Comparison of ENCODE assay signal across 28 mouse cellular contexts in genomic region chr7:120893123-120893522, GRCm38 (mm10). TPM values are rescaled to one million over a fixed set of nuclear protein-coding genes. Genes with fewer than 3 reads are reported as not detected.
DNase-seq lines count a peak whose midpoint lies in the region; ATAC-seq and TF ChIP-seq lines count a peak whose summit lies in the region.
"Had no signal": no experiment of that assay in that cellular context is flagged by ENCODE, and none has a peak within 500 bp of the region (broad histone marks: within the 10 kb centered on the region; RNA-seq: fewer than 3 reads in every experiment).

No protein-coding gene starts in this region.

- H3K27ac ChIP-seq in intestine, embryonic 15.5 days, result no peak overlapping the region
- no peak overlapping the region for H3K27ac ChIP-seq in intestine, postnatal 0 days (ENCODE audit: low read depth, low read length)
- H3K27ac ChIP-seq in liver, embryonic 14.5 days, result no peak overlapping the region
- H3K27ac ChIP-seq: forebrain, embryonic 10.5 days; heart, embryonic 10.5 days; hindbrain, embryonic 13.5 days; limb, embryonic 13.5 days; macrophage; neural tube, embryonic 13.5 days had no signal

- TF ChIP-seq EP300 in liver, embryonic 14.5 days (IDR thresholded peaks at IDR 0.05; ENCODE audit: low read depth), result 0 out of 2 replicates have a peak, but pooled peaks have one; percentile 21

- no peak overlapping the region for H3K9ac ChIP-seq in intestine, embryonic 15.5 days
- H3K9ac ChIP-seq in intestine, postnatal 0 days (ENCODE audit: low read depth, low read length), result no peak overlapping the region
- H3K9ac ChIP-seq in liver, embryonic 14.5 days (replicated peaks), result no peak overlapping the region
- H3K9ac ChIP-seq: forebrain, postnatal 0 days; hindbrain, embryonic 13.5 days; limb, embryonic 13.5 days; neural tube, embryonic 13.5 days had no signal

- H3K36me3 ChIP-seq in intestine, embryonic 15.5 days, result peaks cover 24% of the 10 kb centered on the region
- H3K36me3 ChIP-seq in intestine, postnatal 0 days (ENCODE audit: control insufficient read depth, insufficient read depth), result peaks cover 84% of the 10 kb centered on the region
- H3K36me3 ChIP-seq in liver, embryonic 14.5 days (replicated peaks; ENCODE audit: control insufficient read depth, insufficient read depth, low read depth), result peaks cover 70% of the 10 kb centered on the region

- no peak overlapping the region for H3K4me2 ChIP-seq in intestine, embryonic 15.5 days (replicated peaks)
- H3K4me2 ChIP-seq in intestine, postnatal 0 days (replicated peaks; ENCODE audit: low read depth), result no peak overlapping the region
- H3K4me2 ChIP-seq in liver, embryonic 14.5 days (ENCODE audit: low read depth), result no peak overlapping the region
- H3K4me2 ChIP-seq: hindbrain, embryonic 13.5 days; limb, embryonic 13.5 days; midbrain, embryonic 11.5 days; neural tube, embryonic 13.5 days had no signal

- no peaks in the 10 kb centered on the region for H3K9me3 ChIP-seq in intestine, embryonic 15.5 days
- no peaks in the 10 kb centered on the region for H3K9me3 ChIP-seq in intestine, postnatal 0 days (ENCODE audit: control insufficient read depth)
- H3K9me3 ChIP-seq in liver, embryonic 14.5 days (ENCODE audit: control insufficient read depth, low read length), result no peaks in the 10 kb centered on the region
- H3K9me3 ChIP-seq: forebrain, embryonic 10.5 days; G1E; heart, embryonic 10.5 days; hindbrain, embryonic 13.5 days; limb, embryonic 13.5 days; neural tube, embryonic 13.5 days had no signal

- no peak overlapping the region for H3K4me3 ChIP-seq in intestine, embryonic 15.5 days (replicated peaks)
- no peak overlapping the region for H3K4me3 ChIP-seq in intestine, postnatal 0 days (ENCODE audit: low read depth, low read length)
- no peak overlapping the region for H3K4me3 ChIP-seq in liver, embryonic 14.5 days (ENCODE audit: insufficient read depth in 1 of 2, low read depth in 2 of 2, low read length in 2 of 2)
- H3K4me3 ChIP-seq: forebrain, embryonic 10.5 days; heart, embryonic 10.5 days; hindbrain, embryonic 13.5 days; limb, embryonic 13.5 days; myocyte; neural tube, embryonic 13.5 days had no signal

- 74% methylated on average over 5 of the region's 5 CpGs for WGBS in intestine, embryonic 15.5 days
- WGBS in intestine, postnatal 0 days, result 69% methylated on average over 5 of the region's 5 CpGs
- 37% methylated on average over 5 of the region's 5 CpGs for WGBS in liver, embryonic 14.5 days (ENCODE audit: insufficient replicate concordance)

- 0 out of 2 replicates have a peak, but pooled peaks have one; percentile 20 for ATAC-seq in intestine, embryonic 15.5 days
- ATAC-seq in intestine, postnatal 0 days, result no peak
- ATAC-seq in erythroid progenitor cell, adult 5-6 weeks (replicated peaks; ENCODE audit: low FRiP score, poor library complexity, severe bottlenecking), result peak; percentile 53; the same call in 1 of the 2 replicates
- ATAC-seq in liver, embryonic 14.5 days (ENCODE audit: insufficient read depth), result peak; percentile 64
- peak; percentile 60 for ATAC-seq in megakaryocyte-erythroid progenitor cell, adult 5-6 weeks (replicated peaks; ENCODE audit: low FRiP score, low TSS enrichment, poor library complexity, severe bottlenecking)
- ATAC-seq in granulocyte monocyte progenitor cell, adult 5-6 weeks (replicated peaks; ENCODE audit: poor library complexity, severe bottlenecking), result no peak
- ATAC-seq: forebrain, postnatal 0 days had no signal

- H3K4me1 ChIP-seq in intestine, embryonic 15.5 days (replicated peaks), result no peaks in the 10 kb centered on the region
- H3K4me1 ChIP-seq in intestine, postnatal 0 days (replicated peaks; ENCODE audit: control insufficient read depth, insufficient read depth, low read length), result no peaks in the 10 kb centered on the region
- H3K4me1 ChIP-seq in liver, embryonic 14.5 days (replicated peaks; ENCODE audit: control insufficient read depth in 2 of 2, insufficient read depth in 2 of 2, low read length in 1 of 2), result peaks cover 4 to 7% of the 10 kb centered on the region in 2 experiments; a peak in 3 of 4 replicates
- H3K4me1 ChIP-seq: forebrain, embryonic 10.5 days; hindbrain, embryonic 13.5 days; limb, embryonic 13.5 days; neural tube, embryonic 13.5 days had no signal

- no peak for DNase-seq in liver, embryonic 14.5 days (ENCODE audit: low read depth in 3 of 3, low spot score in 3 of 3)
- no peak for DNase-seq in gastrocnemius, postnatal 4 days (ENCODE audit: low spot score in 2 of 2)
- DNase-seq: adrenal gland, adult 8-10 months; cerebellum, adult 8-10 months; cerebellum, postnatal 25 days; forebrain, postnatal 0 days; gastrocnemius, postnatal 10 days; heart, adult 11 months; heart, postnatal 4 days; kidney, adult 11 months; kidney, postnatal 25 days; lung, adult 2 months; lung, postnatal 10 days; thymus, postnatal 25 days had no signal

- no peak for TF ChIP-seq CTCF in intestine, postnatal 0 days (IDR thresholded peaks at IDR 0.05; ENCODE audit: low read depth)
- TF ChIP-seq CTCF in liver, embryonic 14.5 days (IDR thresholded peaks at IDR 0.05; ENCODE audit: low read depth), result no peak

- no peaks in the 10 kb centered on the region for H3K27me3 ChIP-seq in intestine, embryonic 15.5 days (replicated peaks)
- no peaks in the 10 kb centered on the region for H3K27me3 ChIP-seq in intestine, postnatal 0 days (replicated peaks; ENCODE audit: control insufficient read depth, insufficient read depth, low read length)
- H3K27me3 ChIP-seq in liver, embryonic 14.5 days (ENCODE audit: control insufficient read depth, insufficient read depth, low read length), result no peaks in the 10 kb centered on the region
- H3K27me3 ChIP-seq: hindbrain, embryonic 13.5 days; limb, embryonic 13.5 days; neural tube, embryonic 13.5 days had no signal

RNA-seq across cellular contexts. Expression of gene Polr3e, which starts 24.4 kb away (rescaled TPM):
- 40.3 and 41.5 TPM in 2 replicates for polyA plus RNA-seq in intestine, embryonic 15.5 days (2015; fragmentation: Nextera tagmentation; extraction: Ambion mirVana)
- 18.3 and 19.6 TPM in 2 replicates for polyA plus RNA-seq in intestine, postnatal 0 days (2015; fragmentation: Nextera tagmentation; extraction: Ambion mirVana)
- total RNA-seq in erythroid progenitor cell, adult 5-6 weeks (2015; ENCODE audit: low replicate concordance), result 0.42 and 1.4 TPM in 2 replicates
- total RNA-seq in erythroid progenitor cell, adult 5-6 weeks (2017; ENCODE audit: low replicate concordance), result 2.3 and 3.0 TPM in 2 replicates
- polyA plus RNA-seq in liver, embryonic 14.5 days (2012; rRNA removed), result 5.8 and 9.2 TPM in 2 replicates
- 6.6 and 7.1 TPM in 2 replicates for polyA plus RNA-seq in liver, embryonic 14.5 days (2014; fragmentation: Nextera tagmentation; extraction: Ambion mirVana)
- total RNA-seq in megakaryocyte-erythroid progenitor cell, adult 5-6 weeks (2014; fragmentation: Nextera tagmentation), result 36.0 and 40.6 TPM in 2 replicates
- total RNA-seq in megakaryocyte-erythroid progenitor cell, adult 5-6 weeks (2017), result 32.4 and 36.6 TPM in 2 replicates
- 24.5 and 25.8 TPM in 2 replicates for total RNA-seq in granulocyte monocyte progenitor cell, adult 5-6 weeks (2014; fragmentation: Nextera tagmentation)
- total RNA-seq in granulocyte monocyte progenitor cell, adult 5-6 weeks (2017), result 33.5 and 37.1 TPM in 2 replicates
- 10 to 100 TPM; 18.2 to 23.1 TPM for total RNA-seq in gastrocnemius, postnatal 4 days (2021)

RNA-seq across cellular contexts. Expression of gene Eef2k, which starts 50.5 kb away (rescaled TPM):
- polyA plus RNA-seq in intestine, embryonic 15.5 days (2015; fragmentation: Nextera tagmentation; extraction: Ambion mirVana), result 44.4 and 47.2 TPM in 2 replicates
- polyA plus RNA-seq in intestine, postnatal 0 days (2015; fragmentation: Nextera tagmentation; extraction: Ambion mirVana), result 14.1 and 14.2 TPM in 2 replicates
- 35.6 and 62.3 TPM in 2 replicates for total RNA-seq in erythroid progenitor cell, adult 5-6 weeks (2015; ENCODE audit: low replicate concordance)
- total RNA-seq in erythroid progenitor cell, adult 5-6 weeks (2017; ENCODE audit: low replicate concordance), result 80.2 and 225 TPM in 2 replicates
- polyA plus RNA-seq in liver, embryonic 14.5 days (2012; rRNA removed), result 21.5 and 30.2 TPM in 2 replicates
- polyA plus RNA-seq in liver, embryonic 14.5 days (2014; fragmentation: Nextera tagmentation; extraction: Ambion mirVana), result 13.4 and 14.5 TPM in 2 replicates
- total RNA-seq in megakaryocyte-erythroid progenitor cell, adult 5-6 weeks (2014; fragmentation: Nextera tagmentation), result 42.3 and 63.0 TPM in 2 replicates
- 49.9 and 52.6 TPM in 2 replicates for total RNA-seq in megakaryocyte-erythroid progenitor cell, adult 5-6 weeks (2017)
- total RNA-seq in granulocyte monocyte progenitor cell, adult 5-6 weeks (2014; fragmentation: Nextera tagmentation), result 49.3 and 60.6 TPM in 2 replicates
- 65.4 and 80.5 TPM in 2 replicates for total RNA-seq in granulocyte monocyte progenitor cell, adult 5-6 weeks (2017)
- 10 to 100 TPM; 77.1 TPM for total RNA-seq in gastrocnemius, postnatal 4 days (2021)

Comparison
In these comparisons a context has a peak if more than half of its experiments do, and no peak if none do; other contexts are left out.
1. ATAC-seq: peak in intestine, embryonic 15.5 days (single experiment), erythroid progenitor cell, adult 5-6 weeks (single experiment), liver, embryonic 14.5 days (single experiment) and megakaryocyte-erythroid progenitor cell, adult 5-6 weeks (single experiment); none in intestine, postnatal 0 days (single experiment) and granulocyte monocyte progenitor cell, adult 5-6 weeks (single experiment).
2. RNA of gene Polr3e, which starts 24.4 kb away (total RNA-seq): 32.4 to 40.6 TPM in megakaryocyte-erythroid progenitor cell, adult 5-6 weeks, 24.5 to 37.1 TPM in granulocyte monocyte progenitor cell, adult 5-6 weeks and 18.2 to 23.1 TPM in gastrocnemius, postnatal 4 days; 0.42 to 3.0 TPM in erythroid progenitor cell, adult 5-6 weeks; every median in the first group is over 4 times any median in the second.